Mouse (Mus musculus) heart, postnatal 0 days (tissue): ENCODE data around the gene Tspear. TPM values are rescaled to one million over a fixed set of nuclear protein-coding genes. Genes with fewer than 3 reads are reported as not detected.
A peak's percentile ranks its signal among the peaks of the same experiment; 100 is the strongest.
"Not testable (repeated sequence)": the region's sequence is repeated elsewhere in the genome, so short reads cannot be mapped to it uniquely, and the experiment has no call there.

ENCODE experiments used
- ATAC-seq: fragments of 200-750 bp; cut with Nextera tagmentation; 2 replicates; pipeline ENCODE4 v1.8.0; 2017; ENCODE audit warnings: low read depth, moderate number of reproducible peaks, moderate library complexity; ENCODE audit not compliant: insufficient read depth
- DNase-seq: peaks from one replicate; pipeline ENCODE4 v3.0.0-alpha.2; 2016; ENCODE audit warnings: low spot score
- H3K27ac ChIP-seq: fragments of 300-500 bp; sonication (generic); 2 replicates; pipeline ENCODE4 v1.5.1; 2014; ENCODE audit warnings: low read depth, mild to moderate bottlenecking
- H3K27me3 ChIP-seq: fragments of 300-500 bp; sonication (generic); 2 replicates; pipeline ENCODE4 v1.6.1; 2014; ENCODE audit warnings: low read length, mixed read lengths; ENCODE audit not compliant: control insufficient read depth, insufficient read depth
- H3K36me3 ChIP-seq: fragments of 300-500 bp; sonication (generic); replicated peaks from 2 replicates; pipeline ENCODE4 v1.6.1; 2014; ENCODE audit warnings: low read length, mixed read lengths; ENCODE audit not compliant: control insufficient read depth, insufficient read depth
- H3K4me1 ChIP-seq: fragments of 300-500 bp; sonication (generic); 2 replicates; pipeline ENCODE4 v1.6.1; 2014; ENCODE audit warnings: antibody characterized with exemption; ENCODE audit not compliant: control insufficient read depth, insufficient read depth
- H3K4me2 ChIP-seq: fragments of 300-500 bp; sonication (generic); 2 replicates; pipeline ENCODE4 v1.6.1; 2014; ENCODE audit warnings: low read depth, mild to moderate bottlenecking, low read length, moderate library complexity
- H3K4me3 ChIP-seq: fragments of 300-500 bp; sonication (generic); 2 replicates; pipeline ENCODE4 v1.5.1; 2014; ENCODE audit warnings: low read depth, low read length
- H3K9ac ChIP-seq: fragments of 300-500 bp; sonication (generic); replicated peaks from 2 replicates; pipeline ENCODE4 v1.6.1; 2014; ENCODE audit warnings: low read depth, low read length, mixed read lengths
- H3K9me3 ChIP-seq: fragments of 300-500 bp; sonication (generic); replicated peaks from 2 replicates; pipeline ENCODE4 v1.6.1; 2016; ENCODE audit warnings: low read length; ENCODE audit not compliant: control insufficient read depth
- CTCF ChIP-seq: IDR thresholded peaks from 2 replicates; pipeline ENCODE4 v1.5.1; 2016; ENCODE audit warnings: antibody characterized with exemption, control low read depth, low read depth
- EP300 ChIP-seq: IDR thresholded peaks from 2 replicates; pipeline ENCODE4 v1.6.1; 2016; ENCODE audit warnings: antibody characterized with exemption, low read depth
- WGBS: fragments of 180-500 bp; shearing (Covaris S2); extraction: QIAGEN DNeasy Blood & Tissue Kit; methylation state at CpG from one replicate; pipeline ENCODE4 v1.1.7; 2014; 5-methylcytosine and 5-hydroxymethylcytosine counted together
- polyA plus RNA-seq: library from polyadenylated mRNA; unstranded; fragments of >200 nt; fragmentation: Nextera tagmentation; extraction: Ambion mirVana; gene quantifications from 2 replicates; pipeline ENCODE4 v1.2.1, GENCODE M21; 2015
- total RNA-seq: library from RNA; depleted of rRNA; stranded (reverse); fragments of >200 nt; gene quantifications from 2 replicates; pipeline ENCODE4 v1.2.3, GENCODE M21; 2014; ENCODE audit warnings: low replicate concordance

Tspear gene
- total and polyA plus RNA-seq, 2 experiments from 2014 or later = 1.1 TPM; not detected in 1

GRCm38 (mm10) chr10:77753448-77753847 is 67.1 kb downstream of the Tspear start:
- no peak for TF ChIP-seq CTCF
- no peak for TF ChIP-seq EP300
- Histone ChIP-seq H3K36me3 (no peaks in the 10 kb centered on the region), H3K27ac (no peak overlapping the region), H3K4me2 (no peak overlapping the region), H3K9me3 (no peaks in the 10 kb centered on the region), H3K27me3 (no peaks in the 10 kb centered on the region), H3K4me1 (no peaks in the 10 kb centered on the region), H3K4me3 (no peak overlapping the region), H3K9ac (no peak overlapping the region)
- ATAC-seq (no peak), DNase-seq (no peak)

GRCm38 (mm10) chr10:77759582-77759981 is 73.2 kb downstream of the Tspear start, which contains the start of gene Gm3233:
Gm3233 (minus strand) TSS chr10:77759682.
- not testable (repeated sequence) for DNase-seq, H3K4me3 ChIP-seq, ATAC-seq, H3K9me3 ChIP-seq, H3K27me3 ChIP-seq, H3K4me1 ChIP-seq, H3K4me2 ChIP-seq, H3K36me3 ChIP-seq, H3K9ac ChIP-seq, H3K27ac ChIP-seq
- no CpG with 5 or more reads among the region's 1 CpGs for WGBS

- no peak for TF ChIP-seq EP300
- TF ChIP-seq CTCF = no peak
- no peak overlapping the region for H3K4me3 ChIP-seq
- no peaks in the 10 kb centered on the region for H3K27me3 ChIP-seq
- WGBS = 64% methylated on average over 1 of the region's 1 CpGs
- H3K36me3 ChIP-seq = no peaks in the 10 kb centered on the region
- DNase-seq = no peak
- ATAC-seq = no peak
- no peaks in the 10 kb centered on the region for H3K9me3 ChIP-seq
- H3K9ac ChIP-seq = no peak overlapping the region
- no peaks in the 10 kb centered on the region for H3K4me1 ChIP-seq
- H3K27ac ChIP-seq = no peak overlapping the region
- H3K4me2 ChIP-seq = no peak overlapping the region
Observed at GRCm38 (mm10) chr10:77769727-77770126, 83.4 kb downstream of the Tspear start.

- H3K27me3 ChIP-seq, H3K36me3 ChIP-seq, DNase-seq, H3K9me3 ChIP-seq, ATAC-seq, H3K4me1 ChIP-seq, H3K27ac ChIP-seq, H3K9ac ChIP-seq, H3K4me3 ChIP-seq, H3K4me2 ChIP-seq: not testable (repeated sequence)
- WGBS = no CpG with 5 or more reads among the region's 1 CpGs
Observed at GRCm38 (mm10) chr10:77771225-77771624, 84.9 kb downstream of the Tspear start, which contains the start of gene Gm3238. Gm3238 (minus strand) TSS chr10:77771325.

- H3K4me1 ChIP-seq, DNase-seq, H3K4me2 ChIP-seq, H3K9me3 ChIP-seq, H3K27me3 ChIP-seq, H3K4me3 ChIP-seq, H3K27ac ChIP-seq, H3K36me3 ChIP-seq, H3K9ac ChIP-seq: not testable (repeated sequence)
- peak; percentile 81 for ATAC-seq
- WGBS = no CpG with 5 or more reads among the region's 3 CpGs
Observed at GRCm38 (mm10) chr10:77772142-77772541, 85.8 kb downstream of the Tspear start.

- not testable (repeated sequence) for DNase-seq, ATAC-seq, H3K36me3 ChIP-seq, H3K27me3 ChIP-seq, H3K4me1 ChIP-seq, H3K9ac ChIP-seq, H3K9me3 ChIP-seq, H3K4me3 ChIP-seq, H3K27ac ChIP-seq, H3K4me2 ChIP-seq
- WGBS = 20% methylated on average over 1 of the region's 1 CpGs
Observed at GRCm38 (mm10) chr10:77776844-77777243, 90.5 kb downstream of the Tspear start, which contains the start of gene Gm7138. Gm7138 (minus strand) TSS chr10:77776944.

GRCm38 (mm10) chr10:77782442-77782841 is 96.1 kb downstream of the Tspear start, which contains the start of gene Gm3250:
Gm3250 (minus strand) TSS chr10:77782542.
- H3K4me2 ChIP-seq, H3K27me3 ChIP-seq, H3K4me1 ChIP-seq, ATAC-seq, H3K36me3 ChIP-seq, DNase-seq, H3K9me3 ChIP-seq, H3K27ac ChIP-seq, H3K9ac ChIP-seq, H3K4me3 ChIP-seq: not testable (repeated sequence)
- WGBS = no CpG with 5 or more reads among the region's 1 CpGs

GRCm38 (mm10) chr10:77783396-77783795 is 97.0 kb downstream of the Tspear start:
- 10% methylated on average over 1 of the region's 3 CpGs for WGBS

GRCm38 (mm10) chr10:77787876-77788275 is 101.5 kb downstream of the Tspear start, which contains the start of gene Gm7137:
Gm7137 (minus strand) TSS chr10:77788200.
- H3K9ac ChIP-seq, H3K27me3 ChIP-seq, DNase-seq, H3K4me3 ChIP-seq, H3K4me2 ChIP-seq, H3K4me1 ChIP-seq, H3K9me3 ChIP-seq, H3K27ac ChIP-seq, ATAC-seq, H3K36me3 ChIP-seq: not testable (repeated sequence)
- WGBS = 60% methylated on average over 1 of the region's 1 CpGs

More at GRCm38 (mm10) chr10:77783396-77783795, 97.0 kb downstream of the Tspear start:
- H3K27me3 ChIP-seq, DNase-seq, H3K4me1 ChIP-seq, H3K4me2 ChIP-seq, H3K27ac ChIP-seq, H3K36me3 ChIP-seq, H3K4me3 ChIP-seq, H3K9me3 ChIP-seq, H3K9ac ChIP-seq: not testable (repeated sequence)
- ATAC-seq = peak; percentile 88
